ENCODE assay signal across 16 mouse cellular contexts in genomic region chr16:83861146-83861545, GRCm38 (mm10).
"Had no signal": no experiment of that assay in that cellular context is flagged by ENCODE, and none has a peak within 500 bp of the region (broad histone marks: within the 10 kb centered on the region; RNA-seq: fewer than 3 reads in every experiment).

No protein-coding gene starts in this region.

- H3K4me2 ChIP-seq: neural tube, embryonic 12.5 days; neural tube, embryonic 13.5 days; neural tube, embryonic 15.5 days; stomach, embryonic 15.5 days had no signal

- H3K27me3 ChIP-seq: neural tube, embryonic 12.5 days; neural tube, embryonic 13.5 days; neural tube, embryonic 15.5 days; stomach, embryonic 15.5 days had no signal

- H3K27ac ChIP-seq: neural tube, embryonic 12.5 days; neural tube, embryonic 13.5 days; neural tube, embryonic 15.5 days; stomach, embryonic 15.5 days; stomach, postnatal 0 days had no signal

- DNase-seq: right cerebral cortex, adult 18-20 months; right cerebral cortex, postnatal 14 days; right cerebral cortex, postnatal 25 days; right cerebral cortex, postnatal 4 days; spleen, adult 18-20 months; thymus, adult 18-20 months; thymus, adult 2 months; thymus, postnatal 14 days; thymus, postnatal 25 days; thymus, postnatal 36 days; thymus, postnatal 4 days had no signal

- H3K9ac ChIP-seq: neural tube, embryonic 12.5 days; neural tube, embryonic 13.5 days; neural tube, embryonic 15.5 days; stomach, embryonic 15.5 days had no signal

- H3K4me3 ChIP-seq: neural tube, embryonic 12.5 days; neural tube, embryonic 13.5 days; neural tube, embryonic 15.5 days; stomach, embryonic 15.5 days had no signal

- H3K4me1 ChIP-seq: neural tube, embryonic 12.5 days; neural tube, embryonic 13.5 days; neural tube, embryonic 15.5 days; stomach, embryonic 15.5 days had no signal

- H3K36me3 ChIP-seq: neural tube, embryonic 12.5 days; neural tube, embryonic 13.5 days; neural tube, embryonic 15.5 days; stomach, embryonic 15.5 days had no signal

- H3K9me3 ChIP-seq: neural tube, embryonic 12.5 days; neural tube, embryonic 13.5 days; neural tube, embryonic 15.5 days; stomach, embryonic 15.5 days had no signal
